Mouse (Mus musculus) embryonic facial prominence, embryonic 11.5 days (tissue): ENCODE results near the gene Olfr747. TPM values are rescaled to one million over a fixed set of nuclear protein-coding genes. Genes with fewer than 3 reads are reported as not detected.
"Not testable (repeated sequence)": the region's sequence is repeated elsewhere in the genome, so short reads cannot be mapped to it uniquely, and the experiment has no call there.

Experiments
- ATAC-seq: fragments of 200-750 bp; cut with Nextera tagmentation; replicated peaks from 2 replicates; pipeline ENCODE4 v1.8.0; 2017; ENCODE audit warnings: low read depth; ENCODE audit not compliant: insufficient number of reproducible peaks, low FRiP score, low TSS enrichment
- DNase-seq: peaks from one replicate; pipeline ENCODE4 v3.0.0-alpha.2; 2015; ENCODE audit warnings: low spot score
- H3K27ac ChIP-seq: fragments of 300-500 bp; sonication (generic); replicated peaks from 2 replicates; pipeline ENCODE4 v1.5.1; 2014; ENCODE audit warnings: mild to moderate bottlenecking, low read depth, low read length, control low read depth
- H3K27me3 ChIP-seq: fragments of 300-500 bp; sonication (generic); 2 replicates; pipeline ENCODE4 v1.6.1; 2014; ENCODE audit warnings: mild to moderate bottlenecking, low read length, moderate library complexity, mixed read lengths; ENCODE audit not compliant: control insufficient read depth, insufficient read depth
- H3K36me3 ChIP-seq: fragments of 300-500 bp; sonication (generic); replicated peaks from 2 replicates; pipeline ENCODE4 v1.6.1; 2014; ENCODE audit warnings: low read depth, mild to moderate bottlenecking, low read length, moderate library complexity, mixed read lengths; ENCODE audit not compliant: control insufficient read depth, insufficient read depth
- H3K4me1 ChIP-seq: fragments of 300-500 bp; sonication (generic); 2 replicates; pipeline ENCODE4 v1.6.1; 2014; ENCODE audit warnings: low read length, mixed read lengths; ENCODE audit not compliant: control insufficient read depth, insufficient read depth
- H3K4me2 ChIP-seq: fragments of 300-500 bp; sonication (generic); 2 replicates; pipeline ENCODE4 v1.6.1; 2014; ENCODE audit warnings: low read depth, mild to moderate bottlenecking, control low read depth, low read length, moderate library complexity
- H3K4me3 ChIP-seq: fragments of 300-500 bp; sonication (generic); 2 replicates; pipeline ENCODE4 v1.5.1; 2014; ENCODE audit warnings: low read depth, low read length, control low read depth
- H3K9ac ChIP-seq: fragments of 300-500 bp; sonication (generic); replicated peaks from 2 replicates; pipeline ENCODE4 v1.6.1; 2014; ENCODE audit warnings: mild to moderate bottlenecking, control low read depth, low read length
- H3K9me3 ChIP-seq: fragments of 300-500 bp; sonication (generic); replicated peaks from 2 replicates; pipeline ENCODE4 v1.6.1; 2016; ENCODE audit warnings: mild to moderate bottlenecking, low read length, inconsistent platforms, mixed read lengths; ENCODE audit not compliant: control insufficient read depth
- WGBS: fragments of 180-500 bp; shearing (Covaris S2); extraction: QIAGEN DNeasy Blood & Tissue Kit; methylation state at CpG from one replicate; pipeline ENCODE4 v1.1.7; 2014; 5-methylcytosine and 5-hydroxymethylcytosine counted together
- polyA plus RNA-seq: library from polyadenylated mRNA; unstranded; fragments of >200 nt; fragmentation: Nextera tagmentation; extraction: Ambion mirVana; gene quantifications from 2 replicates; pipeline ENCODE4 v1.2.1, GENCODE M21; 2014

Olfr747 gene
- polyA plus RNA-seq = not detected in 2 replicates

GRCm38 (mm10) chr14:50693106-50693505 is at the start of gene Olfr747:
Gene Olfr747 (minus strand): TSS chr14:50693206.
- no peaks in the 10 kb centered on the region for H3K36me3 ChIP-seq
- no peak within 1 kb of the TSS for H3K4me2 ChIP-seq
- no peaks in the 10 kb centered on the region for H3K9me3 ChIP-seq
- no peaks in the 10 kb centered on the region for H3K4me1 ChIP-seq
- WGBS = 93% methylated on average over 3 of the region's 3 CpGs
- H3K4me3 ChIP-seq = no peak within 1 kb of the TSS
- no peak within 1 kb of the TSS for H3K9ac ChIP-seq
- H3K27me3 ChIP-seq = no peaks in the 10 kb centered on the region
- H3K27ac ChIP-seq = no peak within 1 kb of the TSS
- DNase-seq = no peak
- no peak for ATAC-seq

GRCm38 (mm10) chr14:50741584-50741983 is 48.6 kb upstream of the Olfr747 start:
- Histone ChIP-seq H3K36me3 (no peaks in the 10 kb centered on the region), H3K4me3 (no peak overlapping the region), H3K9ac (no peak overlapping the region), H3K4me2 (no peak overlapping the region), H3K4me1 (no peaks in the 10 kb centered on the region), H3K27me3 (no peaks in the 10 kb centered on the region), H3K27ac (no peak overlapping the region), H3K9me3 (no peaks in the 10 kb centered on the region)
- no peak for ATAC-seq
- WGBS = 72% methylated on average over 2 of the region's 2 CpGs
- no peak for DNase-seq

GRCm38 (mm10) chr14:50740334-50740733 is 47.3 kb upstream of the Olfr747 start:
- Histone ChIP-seq H3K9me3 (no peaks in the 10 kb centered on the region), H3K4me1 (no peaks in the 10 kb centered on the region), H3K27ac (no peak overlapping the region), H3K27me3 (no peaks in the 10 kb centered on the region), H3K4me3 (no peak overlapping the region), H3K4me2 (no peak overlapping the region), H3K9ac (no peak overlapping the region), H3K36me3 (no peaks in the 10 kb centered on the region)
- 79% methylated on average over 2 of the region's 2 CpGs for WGBS
- no peak for ATAC-seq
- no peak for DNase-seq

GRCm38 (mm10) chr14:50722371-50722770 is 29.4 kb upstream of the Olfr747 start:
- 77% methylated on average over 3 of the region's 4 CpGs for WGBS
- not testable (repeated sequence) for DNase-seq

GRCm38 (mm10) chr14:50719875-50720274 is 26.9 kb upstream of the Olfr747 start:
- not testable (repeated sequence) for H3K4me1 ChIP-seq, H3K9ac ChIP-seq, ATAC-seq, H3K9me3 ChIP-seq, H3K27me3 ChIP-seq, H3K36me3 ChIP-seq, DNase-seq, H3K4me2 ChIP-seq, H3K27ac ChIP-seq, H3K4me3 ChIP-seq
- WGBS = 87% methylated on average over 15 of the region's 15 CpGs

More at GRCm38 (mm10) chr14:50722371-50722770, 29.4 kb upstream of the Olfr747 start:
- not testable (repeated sequence) for H3K4me2 ChIP-seq, H3K4me3 ChIP-seq, H3K36me3 ChIP-seq, H3K9me3 ChIP-seq, ATAC-seq, H3K9ac ChIP-seq, H3K27ac ChIP-seq, H3K27me3 ChIP-seq, H3K4me1 ChIP-seq

- Histone ChIP-seq H3K4me1 (no peaks in the 10 kb centered on the region), H3K27ac (no peak within 1 kb of the TSS), H3K27me3 (no peaks in the 10 kb centered on the region), H3K4me3 (no peak within 1 kb of the TSS), H3K9me3 (no peaks in the 10 kb centered on the region), H3K4me2 (no peak within 1 kb of the TSS), H3K36me3 (no peaks in the 10 kb centered on the region), H3K9ac (no peak within 1 kb of the TSS)
- 85% methylated on average over 1 of the region's 1 CpGs for WGBS
- DNase-seq (no peak), ATAC-seq (no peak)
These were observed 14.1 kb upstream of the Olfr747 start, which contains the start of gene Olfr748 for GRCm38 (mm10) chr14:50707073-50707472. Gene Olfr748 (plus strand): TSS chr14:50707373.

GRCm38 (mm10) chr14:50646783-50647182 is 46.2 kb downstream of the Olfr747 start, which contains the start of gene Olfr746:
Gene Olfr746 (plus strand): TSS chr14:50647083.
- DNase-seq (no peak), ATAC-seq (no peak)
- Histone ChIP-seq H3K4me3 (no peak within 1 kb of the TSS), H3K27ac (no peak within 1 kb of the TSS), H3K9ac (no peak within 1 kb of the TSS), H3K27me3 (no peaks in the 10 kb centered on the region), H3K4me1 (no peaks in the 10 kb centered on the region), H3K36me3 (no peaks in the 10 kb centered on the region), H3K9me3 (no peaks in the 10 kb centered on the region), H3K4me2 (no peak within 1 kb of the TSS)

- H3K27me3 ChIP-seq = no peaks in the 10 kb centered on the region
- H3K4me2 ChIP-seq = no peak within 1 kb of the TSS
- no peak within 1 kb of the TSS for H3K4me3 ChIP-seq
- H3K27ac ChIP-seq = no peak within 1 kb of the TSS
- no peak within 1 kb of the TSS for H3K9ac ChIP-seq
- no peaks in the 10 kb centered on the region for H3K36me3 ChIP-seq
- H3K4me1 ChIP-seq = no peaks in the 10 kb centered on the region
- H3K9me3 ChIP-seq = no peaks in the 10 kb centered on the region
- ATAC-seq (no peak), DNase-seq (no peak)
- WGBS = 81% methylated on average over 2 of the region's 2 CpGs
These were observed 53.9 kb downstream of the Olfr747 start, which contains the start of gene Olfr745 for GRCm38 (mm10) chr14:50639088-50639487. Gene Olfr745 (plus strand): TSS chr14:50639388.
